Mouse (Mus musculus): ENCODE results near the gene Pxmp4.
A peak's percentile ranks its signal among the peaks of the same experiment; 100 is the strongest.

Pxmp4 gene

GRCm38 (mm10) chr2:154603638-154604153, at the start of gene Pxmp4:
Gene Pxmp4, minus strand, starts transcription at chr2:154603708.
- peak; percentile 99 for DNase-seq (ENCODE audit: low spot score in 2 of 2)

- DNase-seq (ENCODE audit: low spot score in 2 of 2): peak; percentile 66 to 75
These were observed 47.9 kb upstream of the Pxmp4 start, which contains the start of gene Chmp4b for GRCm38 (mm10) chr2:154651363-154651762. Gene Chmp4b, plus strand, starts transcription at chr2:154651705.

GRCm38 (mm10) chr2:154650404-154650803, 46.9 kb upstream of the Pxmp4 start:
- no peak for DNase-seq (ENCODE audit: low spot score in 2 of 2)

GRCm38 (mm10) chr2:154648086-154648485, 44.6 kb upstream of the Pxmp4 start:
- DNase-seq (ENCODE audit: low spot score in 2 of 2): no peak

DNA sequence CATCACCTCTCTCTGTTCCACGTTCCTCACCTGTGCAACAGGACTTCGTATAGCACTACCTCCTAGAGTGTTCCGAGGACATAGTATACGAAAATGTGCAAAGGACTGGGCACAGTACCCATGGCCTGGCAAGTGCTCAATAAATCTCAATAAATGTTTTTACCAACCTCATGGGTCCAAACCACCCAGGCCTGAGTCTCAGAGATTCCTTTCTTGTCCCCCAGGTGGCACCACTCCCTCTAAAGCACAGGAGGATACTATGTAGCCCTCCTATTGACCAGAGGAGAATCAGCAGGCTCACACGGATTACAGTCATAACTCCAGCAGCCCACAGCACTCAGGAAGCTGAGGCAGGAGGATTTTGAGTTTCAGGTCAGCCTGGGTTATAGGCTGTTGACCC, 43.1 kb upstream of the Pxmp4 start:
- no peak for DNase-seq (ENCODE audit: low spot score in 2 of 2)

- no peak for DNase-seq (ENCODE audit: low spot score in 2 of 2)
These were observed 39.3 kb upstream of the Pxmp4 start for GRCm38 (mm10) chr2:154642712-154643385.

GRCm38 (mm10) chr2:154642005-154642459, 38.5 kb upstream of the Pxmp4 start:
- no peak for DNase-seq (ENCODE audit: low spot score in 2 of 2)

GRCm38 (mm10) chr2:154641176-154641575, 37.7 kb upstream of the Pxmp4 start:
- DNase-seq (ENCODE audit: low spot score in 2 of 2): no peak

GRCm38 (mm10) chr2:154639115-154639514, 35.6 kb upstream of the Pxmp4 start:
- DNase-seq (ENCODE audit: low spot score in 2 of 2): no peak

- no peak for DNase-seq (ENCODE audit: low spot score in 2 of 2)
These were observed 35.0 kb upstream of the Pxmp4 start for GRCm38 (mm10) chr2:154638521-154638920.

- DNase-seq (ENCODE audit: low spot score in 2 of 2): no peak
These were observed 32.3 kb upstream of the Pxmp4 start for GRCm38 (mm10) chr2:154635826-154636225.

DNA sequence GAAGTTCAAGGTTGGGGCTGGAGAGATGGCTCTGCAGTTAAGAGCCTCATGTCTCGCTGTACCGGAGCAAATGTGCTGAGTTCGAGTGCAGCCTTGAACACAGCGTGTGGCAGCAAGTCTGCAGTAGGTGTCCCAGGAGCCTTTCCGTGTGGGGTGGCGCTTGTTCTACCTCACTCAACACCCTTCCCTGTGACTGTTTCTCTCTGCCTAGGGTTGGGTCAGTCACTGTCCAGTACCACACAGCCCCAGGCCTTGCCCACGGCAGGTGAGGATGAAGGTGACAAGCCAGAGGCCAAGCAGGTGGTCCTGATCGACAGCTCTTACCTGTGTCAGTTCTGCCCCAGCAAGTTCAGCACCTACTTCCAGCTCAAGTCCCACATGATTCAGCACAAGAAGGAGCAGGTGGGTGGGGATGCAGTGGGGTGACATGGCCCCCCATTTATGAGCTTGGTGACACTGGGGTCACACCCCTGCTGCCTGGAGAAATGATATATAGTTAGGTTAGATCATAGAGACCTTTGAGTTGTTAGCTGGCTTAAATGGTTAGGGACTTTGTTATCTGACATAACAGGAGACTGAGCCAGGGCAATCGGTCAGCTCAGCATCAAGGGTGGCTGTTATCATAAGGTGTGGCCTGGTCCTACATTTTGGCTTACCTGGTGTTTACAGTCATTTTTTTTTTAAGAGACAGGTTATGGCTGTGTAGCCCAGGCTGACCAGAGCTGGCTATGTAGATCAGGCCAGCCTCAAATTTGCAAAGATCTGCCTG, 30.6 kb upstream of the Pxmp4 start:
- no peak for DNase-seq (ENCODE audit: low spot score in 2 of 2)

DNA sequence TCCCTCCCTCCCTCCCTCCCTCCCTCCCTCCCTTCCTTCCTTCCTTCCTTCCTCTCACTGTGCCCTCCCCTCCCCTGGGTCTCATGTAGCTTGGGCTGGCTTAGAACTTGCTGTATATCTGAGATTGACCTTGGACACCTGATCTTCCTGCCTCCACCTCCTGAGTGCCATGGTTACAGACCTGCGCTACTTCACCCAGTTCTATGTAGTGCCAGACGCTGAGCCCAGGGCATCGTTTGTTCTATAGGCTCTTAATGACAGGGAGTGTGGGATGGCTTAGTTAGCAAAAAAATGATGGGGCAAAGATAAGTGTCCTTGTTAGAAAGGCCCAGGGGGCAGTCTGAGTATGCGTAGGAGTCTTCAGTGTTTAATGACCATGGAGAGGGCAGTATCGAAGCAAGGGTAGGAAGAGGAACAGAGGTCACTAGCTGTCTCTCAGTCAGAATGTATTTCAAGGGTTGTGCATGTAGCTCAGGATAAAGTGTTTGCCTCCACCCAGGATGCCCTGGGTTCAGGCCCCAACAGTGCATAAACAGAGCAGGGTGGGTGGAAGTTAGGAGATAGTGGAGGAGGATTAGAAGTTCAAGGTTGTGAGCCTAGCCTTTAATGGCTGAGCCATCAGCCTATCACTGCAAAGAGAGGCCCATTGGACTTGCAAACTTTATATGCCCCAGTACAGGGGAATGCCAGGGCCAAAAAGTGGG, 29.7 kb upstream of the Pxmp4 start:
- DNase-seq (ENCODE audit: low spot score in 2 of 2): no peak

DNA sequence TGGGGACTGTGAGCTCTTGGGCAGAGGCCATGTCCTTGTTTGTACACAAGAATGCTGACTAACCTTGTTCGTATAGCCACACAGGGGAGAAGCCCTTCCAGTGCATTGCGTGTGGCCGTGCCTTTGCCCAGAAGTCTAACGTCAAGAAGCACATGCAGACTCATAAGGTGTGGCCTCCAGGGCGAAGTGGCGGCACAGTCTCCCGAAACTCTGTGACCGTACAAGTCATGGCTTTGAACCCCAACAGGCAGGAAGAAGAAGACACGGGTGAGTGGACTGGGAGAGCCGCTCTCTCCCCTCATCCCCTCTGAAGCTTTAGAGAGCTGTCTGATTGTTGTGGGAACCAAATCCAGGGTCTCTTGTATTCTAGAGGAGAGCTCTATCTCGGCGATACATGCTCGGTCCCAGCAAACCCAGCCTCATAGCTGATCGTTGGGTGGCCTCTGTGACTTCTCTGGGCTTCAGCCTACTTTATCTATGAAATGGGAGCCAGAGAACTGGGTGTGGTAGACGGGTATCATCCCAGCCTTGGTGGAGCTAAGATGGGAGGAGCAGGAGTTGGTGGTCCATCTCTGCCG, 28.8 kb upstream of the Pxmp4 start:
- no peak for DNase-seq (ENCODE audit: low spot score in 2 of 2)

GRCm38 (mm10) chr2:154630531-154630930, 27.0 kb upstream of the Pxmp4 start:
- DNase-seq (ENCODE audit: low spot score in 2 of 2): no peak

- DNase-seq (ENCODE audit: low spot score in 2 of 2): no peak
These were observed 20.6 kb upstream of the Pxmp4 start for GRCm38 (mm10) chr2:154624137-154624536.

DNA sequence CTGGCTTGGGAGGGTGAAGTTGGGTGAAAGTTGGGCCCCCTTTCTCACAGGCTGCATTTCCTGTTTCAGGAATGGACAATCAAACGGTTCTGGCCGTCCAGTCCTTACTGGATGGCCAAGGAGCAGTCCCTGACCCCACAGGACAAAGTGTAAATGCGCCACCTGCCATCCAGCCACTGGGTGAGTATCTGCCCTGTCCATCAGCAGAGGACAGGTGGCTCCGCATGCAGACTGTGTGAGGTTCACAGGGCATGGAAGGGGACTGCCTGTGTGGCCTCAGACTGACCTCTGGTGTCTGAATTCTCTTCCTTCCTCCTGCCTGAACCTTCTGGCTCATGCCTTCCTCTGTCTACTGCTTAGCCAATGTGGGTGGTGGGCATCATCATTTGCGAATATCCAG, 18.2 kb upstream of the Pxmp4 start:
- no peak for DNase-seq (ENCODE audit: low spot score in 2 of 2)

DNA sequence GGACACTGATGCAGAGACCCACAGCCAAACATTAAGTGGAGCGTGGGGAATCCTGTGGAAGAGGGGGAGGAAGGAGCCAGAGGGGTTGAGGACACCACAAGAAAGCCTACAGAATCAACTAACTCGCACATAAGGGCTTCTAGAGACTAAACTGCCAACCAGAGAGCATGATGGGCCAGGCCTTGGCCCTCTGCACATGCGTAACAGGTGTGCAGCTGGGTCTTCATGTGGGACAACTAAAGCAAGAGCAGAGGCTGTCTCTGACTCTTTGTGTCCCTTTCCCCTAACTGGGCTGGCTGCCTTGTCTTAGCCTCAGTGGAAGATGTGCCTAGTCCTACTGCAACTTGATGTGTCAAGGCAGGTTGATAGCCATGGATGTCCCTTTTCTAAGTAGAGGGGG, 13.6 kb upstream of the Pxmp4 start:
- DNase-seq (ENCODE audit: low spot score in 2 of 2): no peak

DNA sequence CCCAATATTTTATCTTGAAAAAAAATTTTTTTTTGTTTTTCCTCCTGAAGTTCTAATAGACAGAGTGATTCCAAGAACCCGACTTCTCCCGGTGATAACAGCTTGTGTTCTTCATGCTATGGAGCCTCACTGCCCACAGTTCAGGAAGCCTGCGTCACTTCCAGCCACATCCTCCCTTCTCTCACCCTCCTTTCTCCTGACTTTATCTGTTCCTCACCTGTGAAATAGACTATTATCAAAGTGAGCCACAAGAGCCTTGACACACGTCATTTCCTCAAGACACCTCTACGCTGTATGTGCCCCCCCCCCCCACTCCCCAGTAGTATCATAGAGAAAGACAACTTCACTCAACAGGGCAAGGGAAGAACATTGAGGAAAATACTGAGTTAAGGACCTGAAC, 12.2 kb upstream of the Pxmp4 start:
- DNase-seq (ENCODE audit: low spot score in 2 of 2): no peak

DNA sequence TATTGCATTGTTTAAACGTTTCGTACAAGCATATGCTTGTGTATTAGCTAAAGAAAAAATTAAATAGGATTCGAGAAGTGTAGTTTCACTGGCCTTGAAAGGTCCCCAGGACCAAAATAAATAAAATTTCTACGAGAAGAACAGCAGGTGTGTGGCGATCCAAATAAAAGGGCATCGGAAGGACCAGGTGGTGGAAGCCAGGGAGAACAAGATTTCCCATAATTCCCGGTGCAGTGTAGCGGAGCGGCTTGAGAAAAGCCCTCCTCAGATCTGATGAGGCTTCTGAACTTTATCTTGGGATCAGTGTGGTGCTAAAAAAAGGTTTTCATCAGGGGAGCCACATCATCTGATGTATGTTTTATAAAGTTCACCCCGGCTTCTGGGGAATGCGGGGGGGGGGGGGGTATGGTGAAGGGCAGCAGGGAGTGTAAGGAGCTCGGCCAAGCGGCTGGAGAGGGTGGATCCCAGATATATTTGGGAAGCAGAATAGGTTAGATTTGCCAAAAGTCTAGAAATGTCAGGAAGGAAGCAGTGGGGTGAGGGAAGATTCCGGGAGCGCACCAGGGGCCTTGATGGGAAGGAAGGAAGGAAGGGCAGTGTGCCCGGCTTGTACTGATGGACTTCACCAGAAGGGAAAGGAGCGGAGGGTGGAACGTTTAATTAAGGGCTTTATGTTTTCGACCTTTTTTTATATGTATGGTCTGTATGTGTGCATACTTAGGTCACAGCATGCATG, 11.5 kb upstream of the Pxmp4 start:
- DNase-seq (ENCODE audit: low spot score in 2 of 2): no peak

Measured in urinary bladder, postnatal 36 days (tissue).